Mouse (Mus musculus) small intestine, adult 2 months (tissue): ENCODE measurements around the gene Gpm6a.

Source experiments
- CTCF ChIP-seq: fragments of 200-500 bp; IDR thresholded peaks from 2 replicates; pipeline ENCODE4 v1.5.1; 2012; ENCODE audit warnings: low read depth, mild to moderate bottlenecking, control low read depth, inconsistent platforms, low read length, moderate library complexity, mixed read lengths; ENCODE audit not compliant: insufficient replicate concordance, insufficient read length; ENCODE audit errors: extremely low read depth
- POLR2A ChIP-seq: fragments of 200-500 bp; IDR thresholded peaks from 2 replicates; pipeline ENCODE4 v1.6.1; 2012; ENCODE audit warnings: low read depth, mild to moderate bottlenecking, control low read depth, inconsistent platforms, low read length, moderate library complexity

- TF ChIP-seq POLR2A (no peak), CTCF (no peak)
Observed at GRCm38 (mm10) chr8:54932306-54932705, 22.3 kb upstream of the Gpm6a start.
